In the genomic region with DNA sequence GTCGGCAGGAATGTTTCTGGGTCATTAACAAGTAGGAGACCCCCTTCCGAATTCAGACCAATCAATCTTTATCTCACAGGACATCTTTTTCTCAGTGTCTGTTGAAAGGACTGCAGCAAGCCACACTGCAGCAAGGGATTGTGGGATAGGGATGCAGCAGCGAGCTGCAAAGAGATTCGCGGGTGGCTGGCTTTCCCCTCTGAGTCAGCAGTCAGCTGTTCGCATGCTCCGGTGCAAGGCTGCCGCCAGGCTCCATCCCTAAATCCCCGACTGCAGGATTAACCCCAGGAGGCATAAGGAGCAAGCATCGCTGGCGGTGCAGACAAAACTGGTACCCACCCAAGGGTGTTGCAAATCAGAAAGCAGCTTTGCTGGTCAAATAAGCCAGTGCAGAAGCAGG, we compare ENCODE assay signal across 8 mouse cellular contexts. TPM values are rescaled to one million over a fixed set of nuclear protein-coding genes. Genes with fewer than 3 reads are reported as not detected.
DNase-seq lines count a peak whose midpoint lies in the region; ATAC-seq lines count a peak whose summit lies in the region.

No protein-coding gene starts in this region.

- DNase-seq in ES-CJ7 (ENCODE audit: low read depth, low spot score): peak; percentile 55
- peak; percentile 75 for DNase-seq in cerebellum, adult 11 months
- DNase-seq in heart, postnatal 36 days: peak; percentile 52 to 54
- peak; percentile 66 to 79 for DNase-seq in layer of hippocampus, adult 8-10 months (ENCODE audit: low spot score in 2 of 2)
- DNase-seq in ovary, postnatal 36 days (ENCODE audit: low spot score): peak; percentile 45
- DNase-seq in spleen, postnatal 10 days (ENCODE audit: low spot score in 2 of 2): no peak

- H3K27me3 ChIP-seq in forebrain, embryonic 16.5 days (replicated peaks; ENCODE audit: control insufficient read depth, insufficient read depth, low read length): no peaks in the 10 kb centered on the region
- H3K27me3 ChIP-seq in lung, embryonic 15.5 days: no peaks in the 10 kb centered on the region

- H3K4me1 ChIP-seq in forebrain, embryonic 16.5 days (replicated peaks; ENCODE audit: control insufficient read depth, insufficient read depth, low read length): peaks cover 50% of the 10 kb centered on the region
- H3K4me1 ChIP-seq in lung, embryonic 15.5 days: peaks cover 19% of the 10 kb centered on the region; the same call in 1 of the 2 replicates

- intact Hi-C loops in heart, postnatal 36 days (cut with DNase I): loop anchor here (2.0 kb wide), 1 partner anchor 38 kb away; no protein-coding TSS in a partner anchor

- no peaks in the 10 kb centered on the region for H3K36me3 ChIP-seq in forebrain, embryonic 16.5 days (ENCODE audit: control insufficient read depth, insufficient read depth)
- H3K36me3 ChIP-seq in lung, embryonic 15.5 days: no peaks in the 10 kb centered on the region

- H3K4me3 ChIP-seq in forebrain, embryonic 16.5 days (replicated peaks; ENCODE audit: low read length): peak overlapping the region; percentile 44
- peak overlapping the region; percentile 42 for H3K4me3 ChIP-seq in lung, embryonic 15.5 days

- peak overlapping the region; percentile 76 for H3K27ac ChIP-seq in forebrain, embryonic 16.5 days (ENCODE audit: low read length)
- no peak overlapping the region for H3K27ac ChIP-seq in lung, embryonic 15.5 days

- peak overlapping the region; percentile 71 for H3K4me2 ChIP-seq in forebrain, embryonic 16.5 days (ENCODE audit: low read length)
- H3K4me2 ChIP-seq in lung, embryonic 15.5 days: peak overlapping the region; percentile 68

- 0% methylated on average over 11 of the region's 11 CpGs for WGBS in forebrain, embryonic 16.5 days
- WGBS in lung, embryonic 15.5 days: 0% methylated on average over 11 of the region's 11 CpGs

- peak overlapping the region; percentile 54 for H3K9ac ChIP-seq in forebrain, embryonic 16.5 days (replicated peaks; ENCODE audit: low read depth, low read length)
- peak overlapping the region; percentile 44; the same call in 1 of the 2 replicates for H3K9ac ChIP-seq in lung, embryonic 15.5 days

- no peaks in the 10 kb centered on the region for H3K9me3 ChIP-seq in forebrain, embryonic 16.5 days (ENCODE audit: control insufficient read depth, low read length)
- no peaks in the 10 kb centered on the region for H3K9me3 ChIP-seq in lung, embryonic 15.5 days

- ATAC-seq in forebrain, embryonic 16.5 days: peak; percentile 80
- ATAC-seq in lung, embryonic 15.5 days (ENCODE audit: borderline replicate concordance, extremely low read depth, low FRiP score, low TSS enrichment): no peak

RNA-seq across cellular contexts. Expression of gene Gm6525, which starts 46.8 kb away (rescaled TPM):
- 3.0 and 3.1 TPM in 2 replicates for polyA plus RNA-seq in forebrain, embryonic 16.5 days (2015; fragmentation: Nextera tagmentation; extraction: Ambion mirVana)
- total RNA-seq in heart, postnatal 36 days (2021): not detected
- total RNA-seq in layer of hippocampus, adult 8-10 months (2022): not detected
- polyA plus RNA-seq in lung, embryonic 15.5 days (2015; fragmentation: Nextera tagmentation; extraction: Ambion mirVana): 0.52 and 0.67 TPM in 2 replicates

Comparison
In these comparisons a context has a peak if more than half of its experiments do, and no peak if none do; other contexts are left out.
1. DNase-seq: peak in ES-CJ7 (single experiment), cerebellum, adult 11 months (single experiment), heart, postnatal 36 days (2 of 2), layer of hippocampus, adult 8-10 months (2 of 2) and ovary, postnatal 36 days (single experiment); none in spleen, postnatal 10 days (0 of 2).